Mouse (Mus musculus) thymus, adult 2 months (tissue): Measurements from ENCODE around the gene Ptov1.
A peak's percentile ranks its signal among the peaks of the same experiment; 100 is the strongest.

Experiments
- CTCF ChIP-seq: fragments of 200-500 bp; IDR thresholded peaks from 2 replicates; pipeline ENCODE4 v1.5.1; 2012; ENCODE audit warnings: mild to moderate bottlenecking, control low read depth, low read length, moderate library complexity, borderline replicate concordance; ENCODE audit not compliant: control insufficient read depth, poor library complexity, insufficient read depth; ENCODE audit errors: extremely low read depth
- POLR2A ChIP-seq: fragments of 200-500 bp; IDR thresholded peaks from 2 replicates; pipeline ENCODE4 v1.6.1; 2012; ENCODE audit warnings: mild to moderate bottlenecking, low read length, control low read depth, moderate library complexity; ENCODE audit not compliant: control insufficient read depth, poor library complexity, insufficient read depth; ENCODE audit errors: extremely low read depth

DNA sequence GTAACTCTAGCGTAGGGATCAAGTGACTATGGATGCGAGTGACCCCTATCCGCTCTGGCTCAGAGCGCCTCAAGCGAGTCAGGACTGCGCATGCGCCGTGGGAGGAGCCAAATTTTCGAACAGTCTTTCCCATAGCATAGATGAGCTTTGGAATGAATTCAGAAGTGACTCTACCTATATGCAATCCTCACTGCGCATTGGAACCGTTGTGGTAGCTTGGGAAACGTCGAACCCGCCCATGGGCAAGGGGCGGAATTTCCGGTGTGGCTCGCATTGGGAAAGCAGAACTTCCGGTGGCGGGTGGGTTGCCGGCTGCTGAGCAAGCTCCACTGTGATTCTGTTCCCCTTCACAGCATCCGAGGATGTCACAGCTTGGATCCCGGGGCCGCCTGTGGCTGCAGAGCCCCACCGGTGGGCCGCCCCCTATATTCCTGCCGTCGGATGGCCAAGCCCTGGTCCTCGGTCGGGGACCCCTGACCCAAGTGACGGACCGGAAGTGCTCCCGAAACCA lies 12.5 kb downstream of the Ptov1 start, which contains the start of gene Pnkp:
- peak; percentile 37; the same call in 1 of the 2 replicates for TF ChIP-seq CTCF
- TF ChIP-seq POLR2A = peak; percentile 58
